Mouse (Mus musculus): ENCODE measurements around the gene Celf5.

Celf5 gene

DNA sequence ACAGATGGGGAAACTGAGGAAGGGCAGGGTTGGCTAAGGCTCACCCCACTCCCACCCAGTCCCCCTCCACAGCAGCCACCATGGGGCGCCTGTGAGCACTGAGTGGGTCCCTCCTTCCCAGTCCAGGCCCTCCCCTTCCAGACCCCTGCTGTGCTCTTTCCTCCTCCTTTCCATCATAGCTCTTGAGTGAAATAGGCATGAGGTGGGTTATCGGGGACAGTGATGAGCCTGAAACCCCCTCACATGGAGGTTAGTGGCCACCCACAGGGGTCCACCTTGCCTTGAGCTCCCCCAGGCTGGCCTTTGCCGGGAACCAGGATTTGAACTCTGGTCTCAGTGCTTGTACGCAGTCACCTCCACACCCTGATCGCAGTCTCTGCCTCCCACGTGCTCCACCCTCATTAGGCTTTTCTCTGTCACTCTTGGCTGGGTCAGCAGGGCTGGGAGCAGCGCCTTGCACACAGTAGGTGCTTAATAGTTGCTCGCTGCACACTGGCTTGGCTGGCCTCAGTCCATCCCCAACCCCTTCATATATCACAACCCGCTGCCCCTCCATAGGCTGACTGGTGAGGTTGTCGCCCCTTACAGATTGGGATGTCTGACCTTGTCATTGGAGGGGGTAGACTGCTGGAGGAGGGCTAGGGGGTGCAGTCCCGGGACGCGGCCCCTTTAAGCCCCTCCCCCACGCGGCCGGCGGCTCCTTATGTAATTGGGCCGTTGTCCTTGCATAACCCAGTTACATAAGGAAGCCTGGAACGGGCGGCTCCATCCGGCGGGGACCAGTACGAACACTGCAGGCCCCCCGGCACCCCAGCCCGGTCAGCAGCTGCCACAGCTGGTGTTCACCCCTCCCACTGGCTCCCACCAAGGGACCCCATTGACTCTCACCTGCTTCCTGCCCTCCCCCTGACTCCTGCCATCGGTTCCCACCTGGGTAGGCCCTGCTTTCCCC, 68.9 kb downstream of the Celf5 start:
- no peak for DNase-seq (ENCODE audit: low read depth, low spot score)

- DNase-seq (ENCODE audit: low read depth, low spot score): no peak
Measured at GRCm38 (mm10) chr10:81412586-81413309, 69.8 kb downstream of the Celf5 start.

DNA sequence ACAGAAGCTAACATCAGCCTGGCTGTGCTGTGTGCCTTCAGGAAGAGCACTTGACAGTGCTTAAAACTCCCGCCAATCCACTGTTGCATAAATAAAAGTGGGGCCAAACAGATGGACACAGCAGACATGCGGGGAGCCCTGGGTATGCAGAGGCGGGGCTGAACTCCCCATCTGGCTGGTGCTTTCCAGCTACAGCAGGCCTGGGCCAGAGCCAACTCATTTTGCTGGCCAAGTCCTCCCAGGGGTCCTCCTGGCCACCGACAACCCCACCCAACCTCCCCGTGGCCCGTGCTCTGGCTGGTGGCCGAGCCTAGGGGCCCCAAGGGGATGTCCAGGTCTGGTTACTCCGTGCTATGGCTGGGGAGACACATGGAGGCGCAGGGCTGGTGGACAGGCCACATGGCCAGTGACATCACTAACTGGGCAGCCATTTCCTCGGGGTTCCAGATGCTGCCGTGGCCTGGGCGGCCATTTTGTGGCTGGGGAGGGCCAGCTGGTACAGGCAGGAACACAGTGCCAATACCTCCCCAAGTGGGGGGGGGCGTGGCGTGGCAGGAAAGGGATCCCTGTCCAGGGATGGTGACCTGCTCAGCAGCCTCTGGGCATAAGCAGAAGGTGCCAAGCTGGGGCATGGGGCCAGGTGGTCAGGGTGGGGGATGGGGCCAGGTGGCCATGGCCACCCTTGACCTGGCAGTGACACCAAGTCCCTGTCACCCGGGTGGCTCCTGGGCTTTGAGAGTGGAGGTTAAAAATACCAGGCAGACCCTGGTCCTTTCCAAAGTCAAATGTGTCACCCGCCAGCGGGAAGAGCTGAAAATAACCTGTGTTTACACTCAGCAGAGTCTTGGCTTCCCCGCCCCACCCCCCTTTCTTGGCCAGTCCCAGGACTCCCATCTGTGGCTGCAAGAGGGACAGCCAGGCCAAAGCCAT, 70.8 kb downstream of the Celf5 start:
- no peak for DNase-seq (ENCODE audit: low read depth, low spot score)

DNA sequence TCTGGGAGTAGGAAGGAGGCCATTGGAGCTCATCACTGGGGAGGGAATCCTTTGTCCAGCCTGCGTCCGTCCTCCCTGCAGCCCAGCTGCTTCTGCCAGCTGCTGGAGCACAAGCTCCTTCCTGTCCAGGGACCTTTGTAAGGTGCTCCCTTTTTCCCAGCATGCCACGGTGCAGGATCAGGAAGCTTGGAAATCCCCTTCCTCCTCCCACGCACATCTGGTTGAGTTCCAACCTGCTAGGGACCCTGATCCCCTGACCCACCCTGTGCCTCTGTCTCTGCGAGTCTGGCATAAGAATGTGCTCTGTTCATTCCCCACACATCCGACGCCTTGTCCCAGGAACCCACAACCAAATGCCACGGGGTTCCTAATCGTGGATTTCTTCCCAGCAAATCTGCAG, 71.5 kb downstream of the Celf5 start:
- DNase-seq (ENCODE audit: low read depth, low spot score): no peak

GRCm38 (mm10) chr10:81410350-81410749, 72.2 kb downstream of the Celf5 start:
- DNase-seq (ENCODE audit: low read depth, low spot score): no peak

- DNase-seq (ENCODE audit: low read depth, low spot score): no peak
Measured at GRCm38 (mm10) chr10:81409330-81409729, 73.2 kb downstream of the Celf5 start.

Measured in CD4-positive, CD25-positive, alpha-beta regulatory T cell, adult 2 months (primary cell).